Mouse (Mus musculus) testis, postnatal 10 days (tissue): ENCODE data around the gene Gucy2c.

Experiments
- DNase-seq: peaks from one replicate; pipeline ENCODE4 v3.0.0; 2021; ENCODE audit warnings: low spot score

Gucy2c gene

DNA sequence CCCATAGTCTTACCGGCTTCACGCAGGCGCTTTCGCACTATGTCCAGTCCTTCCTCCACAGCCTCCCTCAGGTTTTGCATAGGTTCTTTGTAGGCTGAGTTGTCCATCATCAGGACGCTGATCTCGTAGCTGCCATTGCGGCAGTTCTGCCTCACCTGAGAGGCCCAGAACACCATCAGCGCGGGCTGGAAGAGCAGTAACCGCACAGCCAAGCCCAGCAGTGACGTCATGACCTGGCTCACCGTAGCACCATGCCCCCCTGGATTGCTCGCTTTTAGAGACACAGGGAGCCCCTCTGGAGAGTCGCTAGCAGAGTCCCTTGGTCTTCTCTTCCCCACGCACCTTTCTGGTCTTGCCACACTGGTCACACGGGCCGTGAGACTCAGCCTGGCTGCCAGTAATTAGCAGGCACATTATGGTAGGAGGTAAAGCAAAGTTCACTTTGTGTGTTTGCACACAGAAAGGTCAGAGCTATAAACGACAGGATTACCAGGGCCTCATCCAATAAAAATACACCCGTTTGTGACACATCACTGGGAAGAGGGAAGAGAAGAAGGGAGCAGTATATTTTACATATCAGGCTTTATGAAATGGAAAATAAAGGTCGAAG is at the start of gene Gucy2c:
Gucy2c (minus strand) TSS at position 389 of the 610 bp plus-strand sequence.
- DNase-seq: no peak

- DNase-seq: no peak
These were observed 47.1 kb upstream of the Gucy2c start for GRCm38 (mm10) chr6:136828681-136829080.

GRCm38 (mm10) chr6:136827881-136828561 is 46.5 kb upstream of the Gucy2c start, which contains the start of gene Wbp11:
Gene Wbp11 (minus strand): TSS chr6:136828233.
- peak; percentile 94 for DNase-seq

- no peak for DNase-seq
These were observed 45.9 kb upstream of the Gucy2c start, which contains the start of gene BC049715 for GRCm38 (mm10) chr6:136827516-136827880. Gene BC049715 (plus strand): TSS chr6:136827626.

GRCm38 (mm10) chr6:136827116-136827515 is 45.6 kb upstream of the Gucy2c start:
- no peak for DNase-seq

DNA sequence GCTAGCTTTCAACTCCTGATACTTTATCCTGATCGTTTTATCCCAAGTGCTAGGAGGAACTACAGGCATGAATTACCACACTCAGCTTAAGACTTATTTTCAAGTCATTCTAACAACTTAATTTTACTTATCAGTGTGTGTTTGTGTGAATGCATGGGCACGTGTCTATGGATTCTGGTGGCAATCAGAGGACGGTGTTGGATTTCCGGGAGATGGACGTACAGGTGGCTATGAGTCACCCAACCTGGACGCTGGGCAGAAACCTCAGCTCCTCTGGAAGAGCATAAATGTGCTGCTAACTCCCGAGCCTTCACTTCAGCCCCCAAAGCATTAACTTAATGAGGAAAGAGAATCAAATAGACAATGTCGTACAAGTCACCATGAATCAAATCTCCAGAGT is 43.4 kb upstream of the Gucy2c start:
- DNase-seq: no peak

GRCm38 (mm10) chr6:136821086-136821485 is 39.5 kb upstream of the Gucy2c start:
- no peak for DNase-seq

DNA sequence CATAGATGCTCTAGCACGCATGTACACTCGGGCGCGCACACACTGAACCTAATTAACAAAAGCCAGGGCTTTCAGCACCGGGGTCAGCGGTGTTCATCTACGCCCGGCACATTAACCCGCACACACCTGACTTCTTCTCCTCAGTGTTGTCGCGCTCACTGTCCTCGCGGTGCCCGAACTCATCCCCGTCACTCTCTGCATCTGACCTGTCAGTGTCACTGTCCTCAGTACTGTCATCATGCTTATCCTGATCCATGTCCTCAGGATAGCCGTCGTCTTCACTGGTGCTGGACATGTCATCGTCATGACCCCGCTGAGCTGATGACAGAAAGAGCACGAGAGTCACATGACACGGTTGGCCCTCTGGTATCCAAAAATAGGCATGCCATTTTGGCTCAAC is 38.8 kb upstream of the Gucy2c start:
- no peak for DNase-seq

- no peak for DNase-seq
These were observed 36.0 kb upstream of the Gucy2c start for GRCm38 (mm10) chr6:136817549-136817948.

- DNase-seq: no peak
These were observed 35.3 kb upstream of the Gucy2c start for GRCm38 (mm10) chr6:136816826-136817225.

DNA sequence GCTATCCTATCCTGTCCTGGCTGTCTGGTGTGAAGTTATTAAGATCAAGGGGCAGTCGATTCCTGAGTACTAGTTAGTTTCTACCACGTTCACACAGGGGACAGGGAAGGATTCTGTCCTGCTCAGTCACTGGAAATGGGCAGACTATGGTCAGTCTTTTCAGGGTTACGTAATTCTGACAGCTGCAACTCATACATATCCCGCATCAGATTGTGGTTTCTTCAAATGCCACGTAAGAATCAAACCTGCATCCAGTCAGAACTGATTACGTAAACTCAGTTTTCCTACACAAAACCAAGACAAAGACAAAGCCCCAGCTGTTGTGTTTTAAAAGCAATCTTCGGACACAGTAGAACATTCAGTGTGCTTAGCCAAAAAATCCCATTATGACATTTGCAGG is 33.8 kb upstream of the Gucy2c start:
- DNase-seq: no peak

- no peak for DNase-seq
These were observed 31.6 kb upstream of the Gucy2c start for GRCm38 (mm10) chr6:136813117-136813516.

DNA sequence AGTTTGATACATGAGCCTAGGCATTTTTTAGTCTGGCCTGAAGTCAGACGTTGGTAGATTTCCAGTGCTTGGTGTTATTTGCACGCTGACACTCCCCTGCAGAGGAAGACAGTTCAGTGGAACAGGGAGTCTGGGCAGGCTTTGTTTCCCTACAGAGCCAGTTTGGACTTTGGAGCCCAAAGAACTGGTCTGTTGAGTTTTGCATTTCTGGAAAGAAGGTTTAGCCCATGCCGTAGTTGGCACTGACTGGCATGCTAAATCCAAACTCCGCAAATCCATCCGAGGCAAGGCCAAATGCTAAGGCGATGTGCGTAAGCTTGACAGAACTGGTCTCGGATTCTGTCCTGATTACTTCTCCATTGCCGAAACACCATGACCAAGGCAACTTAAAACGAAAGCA is 29.6 kb upstream of the Gucy2c start:
- no peak for DNase-seq

GRCm38 (mm10) chr6:136809673-136810072 is 28.1 kb upstream of the Gucy2c start:
- no peak for DNase-seq

DNA sequence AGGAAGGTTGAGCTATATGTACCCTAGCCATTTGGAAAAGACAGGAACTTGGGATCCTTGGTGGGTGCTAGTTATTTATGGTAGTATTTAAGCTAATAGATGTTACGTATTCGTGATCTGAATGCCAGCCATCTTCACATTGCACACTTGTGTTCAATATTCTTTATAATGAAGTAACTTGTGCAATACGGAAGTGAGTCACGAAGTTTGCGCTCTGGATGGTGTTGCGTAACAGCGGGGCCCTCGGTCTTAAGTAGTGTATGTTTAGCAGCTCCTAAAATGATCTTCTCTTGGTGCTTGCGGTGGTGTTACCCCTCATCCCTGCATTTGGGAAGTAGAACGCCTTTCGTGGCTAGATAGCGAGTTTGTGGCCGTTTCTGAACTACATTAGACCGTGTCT is 27.5 kb upstream of the Gucy2c start:
- no peak for DNase-seq

DNA sequence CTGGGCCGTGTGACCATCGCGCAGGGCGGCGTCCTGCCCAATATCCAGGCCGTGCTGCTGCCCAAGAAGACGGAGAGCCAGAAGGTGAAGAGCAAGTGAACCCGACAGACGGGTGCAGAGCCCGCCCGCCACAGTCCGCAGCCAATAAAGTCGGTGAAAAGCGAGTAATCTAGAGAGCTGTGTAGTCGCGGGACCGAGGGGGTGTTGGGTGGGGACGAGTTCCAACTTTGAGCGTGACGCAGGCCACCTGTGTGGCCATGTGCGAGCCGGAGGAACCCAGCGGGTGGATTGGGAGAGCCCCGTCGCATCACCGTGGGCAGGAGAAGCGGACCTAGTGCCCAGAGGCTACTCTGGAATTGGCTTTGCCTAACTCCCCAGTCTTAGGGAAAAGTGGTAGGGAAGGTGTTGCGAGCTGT is 27.1 kb upstream of the Gucy2c start:
- DNase-seq: peak; percentile 59

DNA sequence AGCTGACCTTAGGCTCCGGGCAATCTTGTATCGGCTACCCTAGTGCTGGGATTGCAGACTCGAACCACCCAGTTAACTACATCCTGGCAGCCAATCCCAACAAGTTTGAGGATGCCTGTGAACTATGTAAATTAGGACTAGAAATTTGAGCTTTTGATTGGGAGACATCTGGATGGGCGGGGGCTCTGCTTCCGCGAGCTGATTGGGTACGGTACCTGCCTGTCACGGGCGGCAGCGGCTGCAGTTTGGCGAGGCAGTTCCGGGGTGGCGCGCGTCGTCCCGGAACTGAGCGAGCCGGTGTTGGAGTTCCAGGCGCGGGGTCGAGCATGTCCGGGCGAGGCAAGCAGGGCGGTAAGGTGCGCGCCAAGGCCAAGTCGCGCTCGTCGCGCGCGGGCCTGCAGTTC is 26.5 kb upstream of the Gucy2c start, which contains the start of gene H2afj:
H2afj (plus strand) TSS at position 231 of the 404 bp plus-strand sequence.
- peak; percentile 99 for DNase-seq

GRCm38 (mm10) chr6:136807395-136808013 is 25.9 kb upstream of the Gucy2c start:
- no peak for DNase-seq

DNA sequence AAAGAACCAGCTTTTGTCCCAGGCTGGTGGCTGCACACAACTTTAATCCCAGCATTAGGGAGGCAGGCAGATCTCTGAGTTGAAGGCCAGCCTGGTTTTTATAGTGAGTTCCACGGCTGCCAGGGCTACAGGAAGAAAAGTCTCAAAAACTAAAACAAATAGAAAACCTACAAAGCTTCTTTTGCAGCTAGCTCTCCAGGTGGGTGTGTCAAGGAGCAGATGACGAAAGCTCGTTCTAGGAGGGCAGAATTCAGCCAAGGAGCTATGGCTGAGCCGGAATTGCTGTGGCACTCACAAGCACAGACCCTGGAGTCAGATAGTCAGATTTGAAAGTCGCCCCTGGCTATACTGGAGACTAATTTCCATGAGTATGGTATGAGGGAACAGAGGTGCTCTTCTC is 25.3 kb upstream of the Gucy2c start:
- DNase-seq: no peak

DNA sequence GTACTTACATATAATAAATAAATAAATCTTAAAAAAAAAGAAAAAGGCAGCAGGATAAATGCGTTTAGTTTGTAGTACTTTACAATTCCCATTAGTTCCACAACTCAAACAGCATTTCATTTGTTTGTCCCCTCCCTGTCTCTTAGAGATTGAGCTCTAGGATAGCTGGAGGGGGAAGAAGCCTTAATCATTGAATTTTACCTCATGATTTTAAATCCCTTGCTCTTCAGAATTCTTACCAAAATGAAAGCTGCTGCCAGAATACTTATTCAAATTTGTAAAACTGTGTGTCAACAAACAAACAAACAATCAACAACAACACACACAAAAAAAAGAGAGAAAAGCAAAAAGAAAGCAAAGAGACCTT is 23.8 kb upstream of the Gucy2c start:
- no peak for DNase-seq

DNA sequence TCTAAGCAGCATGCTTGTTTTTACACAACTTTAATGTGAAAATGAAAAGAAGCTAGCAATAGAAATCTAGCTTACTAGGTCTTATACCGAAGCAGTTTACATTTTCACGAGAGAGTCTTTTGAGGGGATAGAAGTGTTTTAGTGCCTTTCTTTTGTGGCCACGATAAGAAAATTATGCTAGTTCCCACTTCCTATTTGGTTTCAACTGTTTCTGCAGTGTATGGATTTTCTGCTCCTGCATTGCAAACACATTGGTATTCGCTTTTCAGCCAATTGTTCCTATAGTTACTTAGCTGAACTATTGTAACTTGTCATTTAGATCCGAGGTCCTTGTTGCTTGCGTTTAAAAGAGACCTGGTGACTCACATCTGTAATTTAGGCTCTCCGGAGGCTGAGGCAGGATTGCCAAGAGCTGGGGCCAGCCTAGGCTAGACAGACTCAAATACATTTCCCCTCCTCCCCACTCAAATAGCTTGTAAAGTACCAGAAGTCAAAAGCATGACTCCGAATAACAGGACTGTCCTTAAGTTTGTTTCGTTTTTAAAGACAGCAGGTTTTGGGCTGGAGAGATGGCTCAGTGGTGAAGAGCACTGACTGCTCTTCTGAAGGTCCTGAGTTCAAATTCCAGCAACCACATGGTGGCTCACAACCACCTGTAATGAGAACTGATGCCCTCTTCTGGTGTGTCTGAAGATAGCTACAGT is 23.3 kb upstream of the Gucy2c start:
- DNase-seq: no peak

GRCm38 (mm10) chr6:136803739-136804633 is 22.4 kb upstream of the Gucy2c start, which contains the start of gene Hist4h4:
Gene Hist4h4 (minus strand): TSS chr6:136804415.
- peak; percentile 98 for DNase-seq
